Mouse (Mus musculus) gastrocnemius, postnatal 10 days (tissue): ENCODE data around the gene Ndufv1. TPM values are rescaled to one million over a fixed set of nuclear protein-coding genes. Genes with fewer than 3 reads are reported as not detected.
"Not testable (repeated sequence)": the region's sequence is repeated elsewhere in the genome, so short reads cannot be mapped to it uniquely, and the experiment has no call there.

Source experiments
- DNase-seq: peaks from one replicate; pipeline ENCODE4 v3.0.0; 2021; ENCODE audit warnings: mixed read lengths
- total RNA-seq, 2 experiments: library from RNA; stranded (reverse); gene quantifications; 2 replicates each; pipeline ENCODE4 v1.2.3; 2021

The Ndufv1 gene
- total RNA-seq, 2 experiments from 2014 or later = 297 to 355 TPM

GRCm38 (mm10) chr19:4000949-4001525 lies 11.6 kb downstream of the Ndufv1 start:
- no peak for DNase-seq

DNA sequence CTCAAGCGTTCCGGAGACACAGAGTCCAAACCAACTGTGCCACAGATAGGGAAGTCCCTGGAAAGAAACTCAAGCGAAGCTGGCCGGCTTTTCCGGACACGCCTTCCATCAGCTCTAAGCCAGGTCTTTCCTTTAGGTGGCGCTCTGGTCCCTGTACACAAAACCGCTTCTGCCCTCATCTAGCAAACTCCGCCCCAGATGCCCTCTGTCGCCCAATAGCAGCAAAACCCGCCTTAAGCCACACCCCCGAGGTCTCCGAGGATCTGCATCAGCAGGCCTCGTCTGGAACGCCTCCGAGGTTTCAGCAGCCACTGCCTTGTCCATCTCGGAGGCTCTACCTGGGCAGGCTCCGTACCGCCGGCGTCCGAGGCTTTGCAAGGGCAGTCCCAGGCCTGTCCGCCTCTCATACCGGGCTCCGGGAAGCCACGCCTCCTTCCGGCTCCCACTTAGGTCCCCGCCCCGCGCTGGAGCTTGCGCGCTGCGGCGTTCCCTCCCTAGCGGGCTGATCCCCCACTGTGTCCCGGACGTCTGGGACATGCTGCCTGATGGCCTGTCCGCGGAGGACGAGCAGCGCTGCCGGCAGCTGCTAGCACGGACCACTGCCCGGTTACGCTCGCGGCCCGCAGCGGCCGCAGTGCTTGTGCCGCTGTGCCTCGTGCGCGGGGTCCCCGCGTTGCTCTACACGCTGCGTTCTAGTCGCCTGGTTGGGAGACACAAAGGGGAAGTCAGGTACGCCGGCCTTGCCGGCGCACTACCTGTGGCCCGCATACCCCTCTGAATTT lies 12.3 kb downstream of the Ndufv1 start, which contains the start of the genes Nudt8 and Gm49405:
Nudt8 (plus strand) TSS at position 462 of the 782 bp plus-strand sequence.
Gm49405 (plus strand) TSS at position 508 of the 782 bp plus-strand sequence.
- peak; percentile 88 for DNase-seq

DNA sequence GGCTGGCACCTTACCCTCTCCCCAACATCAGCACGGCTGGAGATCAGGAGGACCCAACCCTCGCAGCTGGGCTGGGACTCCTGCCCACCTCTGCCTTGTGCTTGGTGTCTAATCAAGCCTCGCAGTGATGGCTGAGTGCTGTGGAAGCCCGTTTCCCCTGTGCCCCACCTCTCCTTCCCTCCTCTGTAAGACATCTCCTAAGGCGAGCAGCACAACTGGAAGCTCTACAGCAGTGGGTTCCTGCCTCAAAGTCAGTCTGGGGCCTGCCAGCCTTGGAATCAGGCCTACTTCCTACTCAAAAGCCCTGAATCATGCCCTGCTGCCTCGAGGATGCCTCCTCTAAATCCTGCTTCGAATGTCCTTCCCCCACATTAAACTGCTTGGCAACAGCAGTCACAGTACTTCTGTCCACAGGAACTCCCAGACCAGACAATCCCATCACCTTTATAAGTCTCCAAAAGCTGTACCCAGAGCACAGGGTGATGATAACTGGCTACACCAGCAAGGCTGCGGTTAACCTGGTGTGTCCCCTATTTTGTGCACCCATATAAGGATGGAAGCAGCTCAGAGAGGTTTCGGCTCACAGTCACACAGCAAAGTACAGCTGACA lies 13.4 kb downstream of the Ndufv1 start:
- DNase-seq = no peak

DNA sequence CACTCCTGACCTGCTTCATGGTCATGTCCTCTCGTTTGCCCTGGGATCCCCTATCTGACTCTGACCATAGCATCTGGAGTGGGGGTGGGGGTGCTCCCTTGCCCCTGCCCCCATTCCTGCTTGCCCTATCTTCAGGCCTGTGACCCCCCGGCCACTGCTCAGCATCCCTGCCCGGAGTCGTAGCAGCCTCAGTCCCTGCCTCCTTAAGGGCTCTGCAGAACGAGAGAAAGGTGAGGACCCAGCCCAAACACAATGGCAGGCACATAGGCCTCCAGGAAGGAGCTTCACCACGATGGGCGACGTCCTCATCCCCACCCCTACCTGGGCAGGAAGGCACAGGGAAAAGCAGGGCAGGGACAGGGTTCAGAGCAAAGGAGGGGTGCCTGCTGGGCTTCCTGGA lies 14.3 kb downstream of the Ndufv1 start:
- no peak for DNase-seq

GRCm38 (mm10) chr19:3997231-3997630 lies 15.4 kb downstream of the Ndufv1 start:
- no peak for DNase-seq

GRCm38 (mm10) chr19:3996747-3997146 lies 15.9 kb downstream of the Ndufv1 start:
- DNase-seq = no peak

- no peak for DNase-seq
These were observed 16.5 kb downstream of the Ndufv1 start for GRCm38 (mm10) chr19:3996106-3996505.

DNA sequence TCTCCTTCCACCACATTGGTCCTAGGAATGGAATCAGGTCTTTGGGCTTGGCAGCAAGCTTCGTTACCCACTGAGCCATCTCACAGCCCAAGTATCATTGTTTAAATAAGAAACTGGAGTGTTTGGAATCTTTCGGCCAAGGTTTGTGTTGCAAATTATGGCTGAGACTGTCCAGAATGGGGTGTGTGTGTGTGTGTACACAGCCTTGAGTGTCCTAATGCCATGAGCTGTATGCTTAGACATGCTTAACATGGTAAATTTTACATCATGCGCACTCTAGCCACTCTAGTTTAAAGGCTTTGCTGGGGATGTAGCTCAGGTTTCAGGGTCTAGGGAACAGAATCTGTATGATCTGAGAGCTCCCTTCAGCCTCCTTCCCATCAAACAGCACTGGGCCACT lies 17.1 kb downstream of the Ndufv1 start:
- no peak for DNase-seq

DNA sequence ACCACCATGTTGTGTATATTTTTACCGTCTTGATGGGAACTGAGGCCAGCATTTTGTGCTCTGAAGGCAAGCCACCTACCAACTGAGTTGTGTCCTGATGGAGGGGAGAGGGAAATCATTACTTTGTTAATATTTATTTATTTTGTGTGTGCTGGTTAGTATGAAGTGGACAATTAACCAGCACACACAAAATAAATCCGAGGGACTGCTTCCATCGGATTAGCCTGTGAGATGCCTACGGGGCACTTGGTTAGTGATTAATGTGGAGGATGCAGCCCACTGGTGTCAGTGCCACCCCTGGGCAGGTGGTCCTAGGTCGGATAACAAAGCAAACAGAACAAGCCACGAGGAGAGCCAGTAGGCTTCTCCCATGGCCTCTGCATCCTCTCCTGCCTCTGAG lies 17.7 kb downstream of the Ndufv1 start:
- DNase-seq = no peak

DNA sequence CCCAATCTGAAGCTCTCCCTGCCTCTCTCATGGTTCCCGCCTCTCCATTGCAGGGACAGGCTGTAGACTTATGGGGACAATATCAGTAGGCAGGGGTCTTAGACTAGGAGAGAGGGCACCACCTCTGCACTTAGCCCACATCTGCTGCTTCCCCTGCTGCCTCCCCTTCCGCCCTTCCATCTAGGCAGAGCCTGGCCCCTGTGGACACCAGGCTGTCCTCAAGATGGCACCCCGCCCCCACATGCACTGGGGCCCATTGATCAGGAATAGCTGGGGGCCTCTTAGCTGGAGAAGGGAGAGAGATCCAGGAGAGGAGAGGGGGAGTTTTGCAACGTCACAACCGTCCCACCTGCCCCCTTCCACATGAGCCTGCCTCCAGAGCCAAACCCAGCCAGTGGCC lies 20.2 kb downstream of the Ndufv1 start, which contains the start of gene Tbx10:
Tbx10 (plus strand) TSS at position 337 of the 400 bp plus-strand sequence.
- no peak for DNase-seq

GRCm38 (mm10) chr19:3991966-3992365 lies 20.6 kb downstream of the Ndufv1 start:
- DNase-seq = no peak

- no peak for DNase-seq
These were observed 21.0 kb downstream of the Ndufv1 start for GRCm38 (mm10) chr19:3991562-3991961.

DNA sequence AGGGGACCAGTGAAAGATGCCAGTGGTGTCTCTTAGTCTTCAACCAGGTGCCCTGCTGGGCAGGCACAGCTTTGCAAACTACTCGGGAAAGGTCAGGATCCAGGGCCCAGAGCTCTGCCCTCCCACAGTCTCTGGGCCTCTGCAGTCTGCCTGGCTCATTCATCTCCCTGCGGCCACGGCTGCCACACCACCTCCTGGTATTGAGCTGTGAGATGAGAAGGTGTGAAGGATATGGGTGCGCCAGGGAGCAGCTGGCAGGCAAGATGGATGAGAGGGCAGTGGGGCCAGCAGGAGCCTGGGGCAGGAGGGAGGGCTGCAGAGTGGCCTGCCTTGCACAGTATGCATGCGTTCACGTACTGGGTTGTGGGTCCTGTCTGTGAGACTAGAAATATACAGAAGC lies 21.8 kb downstream of the Ndufv1 start:
- no peak for DNase-seq

- DNase-seq = no peak
These were observed 23.9 kb downstream of the Ndufv1 start for GRCm38 (mm10) chr19:3988750-3989149.

DNA sequence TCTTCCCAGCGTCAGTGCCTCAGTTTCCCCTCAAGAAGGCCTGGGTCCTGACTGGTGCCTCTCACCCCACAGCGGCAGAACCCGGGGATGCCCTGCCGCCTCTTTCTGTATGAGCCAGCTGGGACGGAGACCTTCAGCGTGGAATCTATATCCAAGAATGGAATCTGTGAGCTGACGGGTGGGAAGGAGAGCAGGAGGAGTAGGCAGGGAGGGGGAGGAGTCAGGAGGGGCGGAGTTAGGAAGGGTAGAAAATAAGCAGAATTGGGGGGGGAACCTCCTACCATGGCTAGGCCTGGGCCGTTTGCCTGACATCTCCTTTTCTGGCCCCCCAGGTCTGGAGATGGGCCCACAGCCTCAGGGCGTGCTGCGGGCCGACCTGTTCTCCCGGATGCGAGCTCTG lies 24.5 kb downstream of the Ndufv1 start:
- no peak for DNase-seq

DNA sequence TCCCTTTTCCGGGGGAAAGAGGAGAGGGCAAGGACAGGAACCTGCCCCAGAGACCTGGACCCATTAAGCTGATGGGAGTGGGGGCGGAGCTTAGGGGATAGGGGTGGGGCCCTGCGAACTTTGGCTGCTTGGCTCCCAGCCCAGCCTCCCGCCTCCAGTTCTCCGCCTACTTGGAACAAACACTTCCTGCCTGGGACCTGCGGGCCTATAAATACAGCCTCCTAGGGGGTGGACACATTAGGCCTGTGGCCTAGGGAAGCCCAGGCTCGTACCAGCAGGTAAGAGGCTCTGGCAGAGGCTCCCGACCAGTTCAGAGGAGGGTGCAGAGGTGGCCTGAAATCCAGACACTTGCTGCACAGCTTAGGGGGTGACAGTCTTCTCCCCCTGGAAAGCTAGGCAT lies 26.3 kb downstream of the Ndufv1 start, which contains the start of gene Acy3:
Acy3 (plus strand) TSS at position 237 of the 400 bp plus-strand sequence.
- DNase-seq = peak; percentile 82

- DNase-seq = no peak
These were observed 27.3 kb downstream of the Ndufv1 start for GRCm38 (mm10) chr19:3985261-3985681.

- DNase-seq = no peak
These were observed 28.9 kb downstream of the Ndufv1 start for GRCm38 (mm10) chr19:3983527-3984200.

GRCm38 (mm10) chr19:3980917-3981316 lies 31.7 kb downstream of the Ndufv1 start:
- DNase-seq = no peak

DNA sequence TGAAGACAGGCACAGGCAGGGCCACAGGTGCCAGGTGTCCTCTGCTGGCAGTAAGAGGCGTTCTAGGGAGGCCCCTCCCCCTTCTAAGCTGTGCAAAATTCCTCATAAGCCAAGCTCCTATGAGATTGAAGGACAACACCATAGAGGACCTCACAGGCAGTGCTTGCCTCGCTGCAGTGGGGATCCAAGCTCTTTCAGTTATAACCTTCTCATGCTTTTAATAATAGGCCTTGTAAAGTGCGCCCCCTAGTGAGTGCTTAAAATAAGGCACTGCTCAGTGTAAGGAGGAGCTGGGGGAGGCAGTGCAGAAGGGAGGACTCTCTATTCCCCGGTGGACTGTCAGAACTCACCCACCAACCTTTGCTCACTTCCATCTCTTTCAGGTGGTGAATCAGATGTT lies 32.3 kb downstream of the Ndufv1 start:
- peak; percentile 79 for DNase-seq

- no peak for DNase-seq
These were observed 36.7 kb downstream of the Ndufv1 start for GRCm38 (mm10) chr19:3975866-3976265.

DNA sequence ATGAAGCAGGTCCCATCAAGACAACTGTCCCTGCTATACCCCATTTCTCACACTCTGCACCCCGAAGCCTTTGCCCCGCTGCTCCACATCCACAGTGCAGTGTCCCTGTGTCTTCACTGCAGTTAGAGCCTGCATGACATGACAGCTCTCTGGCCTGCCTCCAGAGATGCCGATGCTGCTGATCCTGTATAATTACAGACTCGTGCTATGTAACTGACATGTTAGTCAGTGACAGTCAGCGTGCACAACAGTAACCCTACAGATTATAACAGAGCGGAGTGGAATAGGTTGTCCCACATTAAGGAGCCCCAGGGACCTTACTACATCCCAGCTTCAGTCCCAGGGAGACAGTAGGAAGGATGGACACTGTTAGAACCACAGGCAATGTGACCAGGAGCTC lies 38.0 kb downstream of the Ndufv1 start:
- DNase-seq = not testable (repeated sequence)

DNA sequence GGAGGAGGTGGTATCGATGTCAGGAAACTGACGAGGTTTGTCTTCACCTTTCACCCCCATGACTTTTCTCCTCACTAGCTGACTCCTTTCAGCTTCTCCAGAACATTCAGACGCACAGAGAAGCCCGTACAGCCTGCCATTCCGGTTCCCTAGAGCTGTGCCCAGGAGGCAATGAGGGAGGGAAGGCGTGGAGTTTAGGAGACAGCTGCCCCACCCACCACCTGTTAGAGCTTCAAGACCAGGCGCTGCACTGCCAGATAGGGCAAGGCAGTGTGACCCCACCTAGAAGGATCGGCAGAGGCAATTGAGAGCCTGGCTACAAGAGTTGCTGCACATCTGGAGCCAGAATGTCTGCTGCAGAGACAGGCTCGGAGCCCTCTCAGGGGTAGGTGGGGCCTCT lies 40.4 kb downstream of the Ndufv1 start, which contains the start of gene Aldh3b2:
Aldh3b2 (plus strand) TSS at position 100 of the 400 bp plus-strand sequence.
- DNase-seq = no peak
